Mouse (Mus musculus) c-Kit-positive CD71-negative TER-119-negative erythroid progenitor cells, embryonic 14.5 days (primary cell): ENCODE results near the gene Srpk2.
A peak's percentile ranks its signal among the peaks of the same experiment; 100 is the strongest.
"Not testable (repeated sequence)": the region's sequence is repeated elsewhere in the genome, so short reads cannot be mapped to it uniquely, and the experiment has no call there.

ENCODE experiments used
- DNase-seq: peaks from one replicate; pipeline ENCODE4 v3.0.0-alpha.2; 2013; ENCODE audit warnings: low read depth

Srpk2 gene

GRCm38 (mm10) chr5:23604036-23604705 lies 80.2 kb downstream of the Srpk2 start:
- no peak for DNase-seq

DNA sequence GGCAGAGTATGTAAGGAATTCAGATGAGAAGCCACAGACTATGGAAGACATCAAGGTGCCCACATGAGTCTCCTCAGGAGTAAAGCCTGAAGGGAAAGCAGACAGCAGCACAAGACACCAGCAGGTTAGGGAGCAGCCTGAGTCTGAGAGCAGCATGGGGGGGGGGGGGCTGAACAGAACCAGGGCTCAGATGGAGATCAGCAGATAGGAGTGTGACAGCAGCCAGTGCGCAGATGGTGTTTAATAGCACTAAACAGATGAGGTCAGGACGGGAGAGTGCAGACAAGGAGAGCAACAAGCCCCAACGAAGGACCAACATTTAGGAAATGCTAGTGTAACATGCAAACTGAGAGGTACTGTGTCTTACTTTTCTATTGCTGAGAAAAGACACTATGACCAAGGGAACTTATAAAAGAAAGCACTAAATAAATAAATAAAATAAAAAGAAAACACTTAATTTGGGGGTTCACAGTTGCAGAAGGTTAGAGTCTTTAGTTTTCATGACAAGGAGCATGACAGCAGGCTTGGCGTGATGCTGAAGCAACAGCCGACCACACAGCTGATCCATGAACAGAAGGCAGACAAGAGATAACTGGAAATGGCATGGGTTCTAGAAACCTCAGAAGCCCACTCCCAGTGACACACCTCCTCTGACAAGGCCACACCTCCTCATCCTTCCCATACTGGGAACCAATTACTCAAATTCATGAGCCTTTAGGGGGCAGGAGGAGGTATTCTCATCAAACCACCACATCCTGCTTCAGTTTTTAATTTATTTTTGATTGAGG lies 84.5 kb downstream of the Srpk2 start:
- no peak for DNase-seq

- no peak for DNase-seq
These were observed 85.2 kb downstream of the Srpk2 start for GRCm38 (mm10) chr5:23599171-23599570.

DNA sequence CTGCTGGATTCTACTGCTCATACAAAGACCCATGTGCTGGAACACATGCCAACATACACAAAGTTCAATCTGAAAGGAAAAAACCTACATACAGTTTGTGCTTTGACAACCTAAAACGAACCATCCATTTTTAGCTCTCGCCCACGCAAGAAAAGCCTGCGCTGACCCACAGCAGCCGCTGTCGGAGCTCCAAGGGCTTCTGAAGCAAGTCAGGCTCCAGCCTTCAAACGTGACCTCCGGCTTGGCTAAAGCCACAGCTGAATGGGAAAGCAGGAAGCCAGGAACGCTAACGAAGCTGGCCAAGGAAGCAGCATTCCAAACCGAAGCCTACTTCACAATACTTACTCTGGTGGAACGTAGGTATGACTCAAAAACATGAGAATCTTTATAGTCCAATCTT lies 85.9 kb downstream of the Srpk2 start:
- DNase-seq, result no peak

GRCm38 (mm10) chr5:23597999-23598398 lies 86.4 kb downstream of the Srpk2 start:
- DNase-seq, result peak; percentile 49

DNA sequence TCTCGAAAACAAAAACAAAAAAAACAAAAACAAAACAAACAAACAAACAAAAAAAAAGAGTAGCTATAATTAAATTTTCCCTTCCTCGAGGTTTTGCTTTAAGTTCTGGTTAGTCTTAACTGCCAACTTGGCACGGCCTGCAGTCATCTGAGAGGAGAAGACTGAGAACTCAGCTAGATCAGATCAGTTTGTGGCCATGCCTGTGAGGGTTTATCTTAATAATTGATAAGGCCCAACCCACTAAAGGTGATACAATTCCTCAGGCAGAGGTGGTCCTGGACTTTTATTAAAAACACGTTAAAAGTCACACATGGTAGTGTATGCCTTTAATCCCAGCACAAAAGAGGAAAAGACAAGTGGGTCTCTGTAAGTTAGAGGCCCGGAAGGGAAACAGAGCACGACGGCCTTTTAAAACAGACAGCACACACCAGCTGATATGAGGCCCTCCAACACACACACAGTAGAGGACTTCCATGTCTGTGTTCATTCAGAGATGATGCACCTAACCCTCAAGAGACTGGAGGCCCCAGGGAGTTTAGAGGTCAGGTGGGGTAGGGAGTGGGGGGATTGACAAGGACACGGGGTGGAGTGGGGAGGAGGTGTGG lies 87.1 kb downstream of the Srpk2 start:
- DNase-seq, result no peak

DNA sequence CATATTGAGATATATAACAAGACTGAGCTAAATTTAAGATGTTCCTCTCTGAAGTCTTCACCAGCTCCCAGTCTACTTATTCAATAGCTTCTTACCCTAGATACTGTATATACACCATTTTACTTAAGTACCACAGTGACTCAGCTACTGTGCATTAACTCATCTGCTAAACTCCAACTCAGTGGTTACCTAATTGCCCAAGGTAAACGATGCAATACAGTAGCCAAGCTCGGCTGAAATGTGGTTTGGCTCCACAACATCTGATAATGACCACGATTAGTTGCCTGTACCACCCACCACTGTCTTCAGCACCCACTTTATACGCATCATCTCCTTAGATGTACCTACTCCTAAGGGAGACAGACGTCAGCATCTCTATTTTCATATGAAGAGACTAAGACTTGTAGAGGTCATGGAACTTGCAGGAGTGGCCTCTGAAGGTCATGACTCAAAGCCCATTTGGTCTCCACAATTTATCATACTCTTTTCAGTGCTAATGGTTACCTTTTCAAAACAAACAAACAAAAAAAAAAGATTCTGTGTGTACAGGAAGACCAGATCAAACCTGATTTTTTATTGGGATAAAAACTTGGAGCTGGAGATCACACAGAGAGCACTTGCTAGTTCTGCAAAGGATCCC lies 88.0 kb downstream of the Srpk2 start:
- no peak for DNase-seq

DNA sequence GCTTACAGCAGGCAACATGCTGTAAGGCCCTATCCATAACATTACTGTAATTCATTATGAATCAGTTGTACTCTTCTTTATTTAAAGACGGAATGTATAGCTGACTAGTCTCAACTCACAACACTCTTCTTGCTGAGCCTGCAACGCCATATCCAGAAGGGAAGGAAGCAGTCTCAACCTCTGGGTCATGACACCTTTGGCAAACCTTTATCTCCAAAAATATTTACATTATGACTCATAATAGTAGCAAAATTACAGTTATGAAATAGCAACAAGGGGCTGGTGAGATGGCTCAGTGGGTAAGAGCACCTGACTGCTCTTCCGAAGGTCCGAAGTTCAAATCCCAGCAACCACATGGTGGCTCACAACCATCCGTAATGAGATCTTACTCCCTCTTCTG lies 94.1 kb downstream of the Srpk2 start:
- DNase-seq, result not testable (repeated sequence)

DNA sequence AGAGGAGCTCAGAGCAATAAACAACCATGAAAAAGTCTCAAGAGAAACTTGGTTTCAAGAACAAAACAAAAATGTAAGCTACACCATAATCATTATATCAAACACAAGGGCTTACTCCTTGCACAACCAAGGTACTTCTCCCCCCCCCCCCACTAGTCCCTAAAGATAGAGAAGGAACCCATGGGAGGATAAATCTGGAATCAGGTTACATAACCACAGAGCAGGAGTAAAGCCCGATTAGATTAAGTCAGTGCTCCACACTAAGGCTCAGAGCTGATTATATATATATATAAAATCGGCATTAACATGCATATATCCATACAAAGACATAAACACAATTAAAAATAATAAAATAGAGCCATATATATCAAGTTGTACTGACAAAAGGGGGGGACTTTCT lies 96.8 kb downstream of the Srpk2 start:
- no peak for DNase-seq

- DNase-seq, result no peak
These were observed 97.6 kb downstream of the Srpk2 start for GRCm38 (mm10) chr5:23586531-23587453.

DNA sequence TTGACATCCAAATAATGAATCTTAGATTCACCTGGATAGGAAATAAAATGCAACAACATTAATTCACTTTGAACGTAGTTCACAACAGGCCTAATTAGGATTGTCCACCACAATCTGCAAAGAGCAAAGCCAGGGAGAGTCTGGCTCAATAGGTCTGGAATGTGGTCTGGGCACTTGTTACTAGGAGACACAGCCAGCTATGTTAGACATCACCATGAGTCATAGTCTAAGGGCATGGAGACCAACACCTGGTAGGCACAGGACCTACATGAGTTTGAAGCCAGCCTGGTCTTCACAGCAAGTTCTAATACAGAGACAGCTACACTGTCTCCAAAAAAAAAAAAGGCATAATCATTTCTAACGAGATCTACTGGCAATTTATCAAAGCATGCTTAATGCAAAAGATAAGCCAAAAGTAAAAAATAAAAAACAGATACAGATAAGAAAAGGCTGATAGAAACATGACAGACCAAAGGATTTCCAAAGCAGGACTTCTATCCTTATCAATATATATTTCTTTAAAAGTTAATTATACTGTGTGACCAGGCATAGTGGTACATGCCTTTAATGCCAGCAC lies 102.8 kb downstream of the Srpk2 start:
- DNase-seq, result no peak

DNA sequence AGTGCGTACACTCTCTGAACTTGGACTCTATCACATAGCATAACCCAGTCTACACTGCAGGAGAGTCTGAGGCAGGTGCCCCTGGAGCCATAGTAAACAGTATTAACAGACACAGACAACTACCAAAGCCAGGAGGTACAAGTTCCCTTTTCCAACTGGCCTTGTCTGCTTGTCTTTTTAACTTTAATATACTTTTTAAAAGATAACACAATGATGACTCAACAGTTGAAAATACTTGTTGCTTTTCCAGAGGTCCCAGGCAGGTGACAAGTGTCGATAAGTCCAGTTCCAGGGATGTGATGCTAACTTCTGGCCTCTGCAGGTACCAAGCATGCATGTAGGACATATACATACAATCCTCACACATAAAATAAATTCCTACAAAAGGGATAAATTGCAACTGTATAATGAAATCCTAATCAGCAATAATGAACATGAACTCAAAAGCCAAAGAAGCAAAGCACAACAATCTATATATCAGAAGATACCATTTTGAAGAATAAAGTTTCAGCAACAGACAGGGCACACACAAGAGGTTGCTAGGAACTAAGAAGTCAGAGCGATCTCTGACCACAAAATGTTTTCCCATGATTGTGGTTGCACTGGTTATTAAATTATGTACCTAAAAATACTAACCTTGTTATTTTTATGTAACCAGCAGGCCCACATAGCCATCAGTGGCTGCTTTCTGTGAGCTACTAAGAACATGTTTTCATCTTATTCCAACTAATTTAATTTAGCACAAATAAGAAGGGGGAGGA lies 105.1 kb downstream of the Srpk2 start:
- no peak for DNase-seq

GRCm38 (mm10) chr5:23578322-23578957 lies 106.0 kb downstream of the Srpk2 start:
- no peak for DNase-seq

DNA sequence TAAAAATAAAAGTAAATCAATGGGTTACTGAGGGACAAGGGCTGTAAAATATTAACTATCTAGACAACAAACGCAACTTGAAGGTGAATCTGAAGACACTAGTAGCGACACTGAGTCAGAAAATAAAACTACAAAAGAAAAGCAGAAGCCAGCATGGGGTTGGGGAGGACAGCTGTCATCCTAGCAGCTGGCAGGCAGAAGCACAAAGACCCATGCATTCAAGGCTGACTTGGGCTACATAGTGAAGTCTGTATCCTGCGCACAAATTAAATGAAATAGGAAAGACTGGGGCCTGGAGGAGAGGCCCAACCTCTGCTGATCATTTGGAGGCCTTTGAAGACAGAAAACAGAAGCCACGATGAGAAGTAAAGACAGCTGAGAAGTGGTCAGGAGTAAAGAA lies 106.6 kb downstream of the Srpk2 start:
- DNase-seq, result no peak

GRCm38 (mm10) chr5:23576336-23577094 lies 107.9 kb downstream of the Srpk2 start:
- DNase-seq, result no peak

GRCm38 (mm10) chr5:23573942-23574341 lies 110.5 kb downstream of the Srpk2 start:
- no peak for DNase-seq

- DNase-seq, result no peak
These were observed 116.2 kb downstream of the Srpk2 start for GRCm38 (mm10) chr5:23568188-23568587.

GRCm38 (mm10) chr5:23566382-23566781 lies 118.0 kb downstream of the Srpk2 start:
- DNase-seq, result no peak
